Mouse (Mus musculus) megakaryocyte, embryonic 14.5 days (primary cell): Measurements from ENCODE around the gene Nrgn.

Experiments used
- FLI1 ChIP-seq: IDR thresholded peaks from 2 replicates; pipeline ENCODE4 v1.6.1; 2012; ENCODE audit warnings: low read length, inconsistent platforms, mixed read lengths
- GATA1 ChIP-seq: IDR thresholded peaks from 3 replicates; pipeline ENCODE4 v1.6.1; 2012; ENCODE audit warnings: mixed read lengths, low read length, inconsistent platforms, borderline replicate concordance

- no peak for TF ChIP-seq GATA1
- no peak for TF ChIP-seq FLI1
Measured at GRCm38 (mm10) chr9:37495761-37496160, 56.9 kb downstream of the Nrgn start.
